In the genomic region with DNA sequence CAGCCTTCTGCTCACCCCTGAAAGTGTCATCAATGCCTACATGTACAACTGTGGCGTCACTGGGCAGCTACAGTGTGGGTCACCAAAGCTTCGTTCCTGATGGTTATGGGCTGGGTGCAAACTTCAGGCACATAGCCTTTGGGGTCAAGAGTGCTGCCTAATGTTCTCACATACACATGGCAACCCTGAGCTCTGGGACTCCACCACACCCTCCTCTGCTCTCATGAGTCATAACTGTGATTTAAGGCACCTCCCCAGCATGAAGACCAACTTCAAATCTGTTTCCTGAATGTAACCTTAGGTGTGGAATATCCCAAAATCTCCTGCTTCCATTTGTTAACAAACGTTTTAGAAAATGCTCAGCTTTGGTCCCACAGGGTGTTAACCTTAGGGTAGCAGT, we compare ENCODE assay signal across 16 mouse cellular contexts.
"Had no signal": no experiment of that assay in that cellular context is flagged by ENCODE, and none has a peak within 500 bp of the region (broad histone marks: within the 10 kb centered on the region; RNA-seq: fewer than 3 reads in every experiment).

No protein-coding gene starts in this region.

- H3K9me3 ChIP-seq: lung, embryonic 15.5 days; megakaryocyte, embryonic 14.5 days; midbrain, embryonic 13.5 days; midbrain, embryonic 15.5 days; neural tube, embryonic 12.5 days had no signal

- H3K27me3 ChIP-seq: lung, embryonic 15.5 days; megakaryocyte, embryonic 14.5 days; midbrain, embryonic 13.5 days; midbrain, embryonic 15.5 days; neural tube, embryonic 12.5 days had no signal

- H3K9ac ChIP-seq: liver, postnatal 0 days; lung, embryonic 15.5 days; midbrain, embryonic 13.5 days; midbrain, embryonic 15.5 days; neural tube, embryonic 12.5 days had no signal

- H3K4me3 ChIP-seq: lung, embryonic 15.5 days; megakaryocyte, embryonic 14.5 days; midbrain, embryonic 13.5 days; midbrain, embryonic 15.5 days; neural tube, embryonic 12.5 days had no signal

- H3K36me3 ChIP-seq: midbrain, embryonic 15.5 days had no signal

- H3K4me1 ChIP-seq: midbrain, embryonic 13.5 days; midbrain, embryonic 15.5 days; neural tube, embryonic 12.5 days had no signal

- ATAC-seq: liver, postnatal 0 days; lung, postnatal 0 days; midbrain, embryonic 13.5 days; midbrain, embryonic 15.5 days had no signal

- DNase-seq: liver, postnatal 0 days; lung, adult 2 months; lung, postnatal 14 days; lung, postnatal 36 days; right cerebral cortex, postnatal 14 days; thymus, adult 2 months; thymus, postnatal 25 days; thymus, postnatal 4 days had no signal

- H3K27ac ChIP-seq: lung, embryonic 15.5 days; macrophage; midbrain, embryonic 13.5 days; midbrain, embryonic 15.5 days; neural tube, embryonic 12.5 days had no signal

- H3K4me2 ChIP-seq: lung, embryonic 15.5 days; midbrain, embryonic 11.5 days; midbrain, embryonic 13.5 days; midbrain, embryonic 15.5 days; neural tube, embryonic 12.5 days had no signal
